Mouse (Mus musculus) MEL-GATA-1-ER (cell line): ENCODE data around the gene 2610507B11Rik.

Experiments
- DNase-seq: peaks from one replicate; pipeline ENCODE4 v3.0.0-alpha.2; 2012; ENCODE audit warnings: low read depth; ENCODE audit errors: extremely low read depth

Gene 2610507B11Rik

GRCm38 (mm10) chr11:78279586-78279985 lies 18.0 kb downstream of the 2610507B11Rik start:
- no peak for DNase-seq

DNA sequence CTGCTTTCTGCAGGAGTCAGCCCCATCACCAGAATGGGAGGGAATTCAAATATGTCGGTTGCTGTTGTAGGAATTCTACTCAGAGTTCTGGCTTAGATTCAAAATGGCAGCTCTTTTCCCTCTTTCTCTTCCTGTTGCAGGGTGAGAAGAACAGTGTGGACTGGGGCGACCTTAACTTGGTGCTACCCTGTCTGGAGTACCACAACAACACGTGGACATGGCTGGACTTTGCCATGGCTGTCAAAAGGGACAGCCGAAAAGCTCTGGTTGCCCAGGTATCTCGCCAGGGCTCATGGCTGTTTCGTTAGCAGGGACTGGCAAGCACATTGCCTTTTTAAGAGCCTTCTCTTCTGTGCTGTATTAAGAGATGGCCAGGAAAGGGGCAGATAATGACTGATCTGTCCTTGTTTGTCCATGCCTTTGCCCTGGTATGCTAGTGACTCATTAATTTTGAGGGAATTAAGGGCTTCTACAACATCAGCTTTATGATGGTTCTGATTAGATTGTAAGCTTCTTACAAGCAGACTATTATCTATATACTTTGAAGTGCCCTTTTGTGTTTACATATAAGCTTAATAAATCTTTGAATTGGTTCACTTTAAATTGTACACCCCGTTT lies 27.7 kb downstream of the 2610507B11Rik start:
- DNase-seq = no peak

- DNase-seq = no peak
These were observed 29.1 kb downstream of the 2610507B11Rik start, which contains the start of gene BC030499 for GRCm38 (mm10) chr11:78290654-78291053. Gene BC030499 (plus strand): TSS chr11:78290841.

DNA sequence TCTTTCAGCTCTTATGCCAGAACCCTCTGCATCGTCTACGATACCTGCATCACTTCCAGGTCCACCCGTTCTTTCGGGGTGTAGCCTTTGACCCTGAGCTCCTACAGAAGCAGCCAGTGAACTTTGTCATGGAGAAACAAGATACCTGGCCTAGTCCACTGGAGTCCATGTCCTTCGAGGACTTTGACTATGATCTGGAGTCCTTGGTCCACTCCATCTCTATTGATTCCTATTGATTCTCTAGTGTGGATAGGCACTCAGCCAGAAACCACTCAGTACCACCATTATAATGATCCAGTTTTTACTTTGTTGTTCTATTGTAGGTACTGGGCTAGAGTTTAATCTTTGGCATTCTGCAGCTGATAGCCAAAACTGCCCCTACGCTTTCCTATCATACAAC lies 33.0 kb downstream of the 2610507B11Rik start:
- no peak for DNase-seq

DNA sequence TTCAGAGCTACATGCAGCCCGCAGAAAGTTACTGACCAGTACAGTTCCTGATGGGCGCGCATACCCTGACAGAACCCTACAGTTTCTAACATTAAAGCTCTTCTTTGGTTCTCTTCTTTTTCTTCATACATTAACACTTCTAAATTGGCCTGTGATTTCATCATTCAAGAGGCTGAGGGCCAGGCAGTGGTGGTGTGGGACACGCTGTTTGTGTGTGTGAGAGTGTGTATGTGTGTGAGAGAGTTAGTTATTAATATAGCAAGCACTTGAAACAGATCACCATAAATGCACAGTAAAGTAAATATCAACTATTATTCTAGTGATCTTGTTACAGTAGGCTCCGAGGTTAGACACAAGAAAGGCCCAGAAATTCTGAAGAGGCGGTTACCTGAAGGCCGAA lies 39.4 kb downstream of the 2610507B11Rik start:
- DNase-seq = no peak

DNA sequence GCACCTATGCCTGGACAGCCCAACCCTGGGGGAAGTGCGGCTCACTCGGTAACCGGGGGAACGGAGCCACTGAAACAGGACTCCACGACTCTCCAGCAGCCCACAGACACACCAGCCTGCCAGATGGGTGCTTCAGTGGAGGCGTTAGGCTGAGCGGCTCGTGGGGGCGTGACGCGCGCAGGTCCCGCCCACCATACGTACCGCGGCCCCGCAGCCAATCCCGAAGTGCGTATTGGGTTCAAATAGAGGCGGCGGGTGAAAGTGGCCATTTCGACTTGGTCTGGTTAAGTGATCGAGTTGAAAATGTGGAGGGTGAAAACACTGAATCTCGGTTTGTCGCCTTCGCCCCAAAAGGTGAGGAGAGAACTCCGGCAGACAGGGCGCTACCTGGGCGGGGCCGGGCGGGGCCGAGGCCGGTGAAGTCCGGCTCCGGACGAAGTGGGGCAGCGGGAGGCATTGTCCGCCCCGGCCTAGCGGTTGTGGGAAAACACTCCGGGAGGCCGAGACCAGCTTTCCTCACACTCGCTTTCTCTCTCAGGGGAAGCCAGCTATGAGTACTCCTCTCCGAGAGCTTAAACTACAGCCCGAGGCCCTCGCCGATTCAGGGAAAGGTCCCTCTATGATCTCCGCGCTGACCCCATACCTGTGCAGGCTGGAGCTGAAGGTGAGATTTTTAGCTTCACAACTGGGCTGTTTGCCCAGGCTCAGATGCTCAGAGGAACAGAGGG lies 40.0 kb downstream of the 2610507B11Rik start, which contains the start of gene Spag5:
Gene Spag5 (plus strand): TSS at position 173 of the 728 bp plus-strand sequence.
- DNase-seq = peak; percentile 73

GRCm38 (mm10) chr11:78305272-78305671 lies 43.7 kb downstream of the 2610507B11Rik start:
- DNase-seq = no peak

- DNase-seq = no peak
These were observed 49.4 kb downstream of the 2610507B11Rik start for GRCm38 (mm10) chr11:78310861-78311511.

GRCm38 (mm10) chr11:78313662-78314061 lies 52.1 kb downstream of the 2610507B11Rik start:
- no peak for DNase-seq

DNA sequence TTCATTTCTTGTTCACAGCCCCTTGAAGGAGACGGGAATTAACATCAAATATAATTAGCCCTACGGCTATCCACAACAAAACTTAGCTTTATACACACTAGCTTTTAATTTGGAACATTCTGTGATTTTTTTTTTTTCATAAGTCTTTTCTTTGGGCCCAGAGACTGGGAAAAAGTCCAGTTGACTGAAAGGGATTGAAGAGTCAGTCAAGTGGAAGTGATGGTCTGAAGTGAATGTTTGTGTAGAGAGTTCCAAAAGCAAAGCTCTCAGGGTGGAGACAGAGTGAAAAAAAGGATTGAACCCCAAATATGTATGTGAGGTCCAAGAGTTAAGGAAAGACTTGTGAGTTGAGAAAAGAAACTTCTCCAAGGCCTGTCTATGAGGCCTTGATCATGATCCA lies 56.9 kb downstream of the 2610507B11Rik start:
- no peak for DNase-seq

DNA sequence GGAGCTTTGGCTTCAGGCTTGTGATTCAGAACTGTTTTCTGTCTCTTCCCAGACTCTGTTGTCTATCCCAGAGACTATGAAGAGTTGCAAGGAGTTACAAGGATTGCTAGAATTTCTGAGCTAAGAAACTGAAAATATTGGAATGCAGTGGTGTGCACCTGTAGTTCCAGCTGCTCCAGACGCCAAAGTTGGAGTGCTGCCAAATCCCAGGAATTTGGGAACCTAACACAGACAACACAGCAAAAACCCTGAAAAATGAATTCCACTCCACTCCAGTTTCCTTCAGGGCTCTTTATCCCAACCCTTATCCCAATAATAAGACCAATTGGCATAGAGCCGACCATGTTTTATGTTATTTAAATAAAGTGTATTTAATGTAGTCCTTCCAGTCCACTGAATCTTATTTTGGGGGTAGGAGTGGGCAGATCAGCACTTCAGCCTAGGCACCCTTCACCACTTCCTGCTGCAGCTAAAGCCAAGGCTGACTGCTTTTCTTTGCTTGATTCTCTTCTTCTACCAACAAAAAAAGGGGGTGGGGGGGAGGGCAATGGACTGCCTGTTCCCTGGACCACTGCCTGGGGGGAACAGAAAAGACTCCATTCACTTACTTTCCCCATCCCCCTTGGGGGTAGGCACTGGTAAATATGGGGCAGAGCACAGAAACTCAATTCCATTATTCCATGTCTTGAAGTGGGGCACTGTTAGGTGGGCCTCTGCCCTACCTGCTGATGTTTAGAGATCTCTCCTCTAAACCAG lies 60.7 kb downstream of the 2610507B11Rik start:
- no peak for DNase-seq

GRCm38 (mm10) chr11:78322860-78323259 lies 61.3 kb downstream of the 2610507B11Rik start, which contains the start of gene Aldoc:
Gene Aldoc (plus strand): TSS chr11:78322968.
- DNase-seq = peak; percentile 61

GRCm38 (mm10) chr11:78324000-78324785 lies 62.6 kb downstream of the 2610507B11Rik start:
- no peak for DNase-seq

GRCm38 (mm10) chr11:78324965-78325364 lies 63.4 kb downstream of the 2610507B11Rik start:
- DNase-seq = no peak

DNA sequence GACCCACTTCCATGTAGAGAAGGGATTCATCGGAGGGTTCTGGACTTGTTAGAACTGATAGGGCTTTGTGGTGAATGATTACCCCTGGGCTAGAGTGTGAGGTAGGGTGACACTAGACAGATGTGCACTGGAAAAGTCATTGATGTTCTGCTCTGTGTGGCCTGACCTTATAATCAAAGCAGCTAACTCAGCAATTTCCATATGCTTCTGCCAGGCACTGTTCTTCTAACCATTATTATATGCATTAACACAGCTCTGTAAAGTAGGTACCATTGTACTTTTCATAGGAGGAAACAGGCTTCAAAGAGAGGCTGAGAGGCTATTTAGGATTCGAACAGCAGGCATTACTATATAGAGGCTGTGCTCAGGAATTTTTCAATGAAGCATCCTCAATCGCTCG lies 65.7 kb downstream of the 2610507B11Rik start:
- no peak for DNase-seq

GRCm38 (mm10) chr11:78327634-78328511 lies 66.3 kb downstream of the 2610507B11Rik start, which contains the start of gene Pigs:
Gene Pigs (plus strand): TSS chr11:78328415.
- peak; percentile 82 for DNase-seq

- DNase-seq = no peak
These were observed 67.0 kb downstream of the 2610507B11Rik start for GRCm38 (mm10) chr11:78328512-78329056.

DNA sequence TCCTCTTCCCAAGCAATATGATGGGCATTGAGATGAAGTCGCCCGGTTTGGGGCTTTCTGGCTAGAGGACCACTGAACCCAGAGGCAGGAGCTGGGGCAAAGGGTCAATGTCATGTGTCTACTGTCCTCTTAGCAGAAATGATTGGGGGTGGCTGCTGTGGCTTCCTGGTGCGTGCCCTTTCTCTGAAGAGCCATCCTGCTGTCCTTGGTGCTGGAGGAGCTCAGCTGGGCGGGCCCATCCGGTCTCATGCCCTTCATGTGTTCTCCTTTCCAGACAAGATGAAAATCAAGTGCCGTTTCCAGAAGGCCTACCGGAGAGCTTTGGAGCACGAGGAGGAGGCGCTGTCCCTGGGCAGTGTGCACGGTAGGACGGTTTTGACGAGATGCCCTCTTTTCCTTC lies 71.1 kb downstream of the 2610507B11Rik start:
- DNase-seq = no peak

- no peak for DNase-seq
These were observed 72.4 kb downstream of the 2610507B11Rik start for GRCm38 (mm10) chr11:78333992-78334391.
